Mouse (Mus musculus) MN1 (cell line): ENCODE results near the gene Rnf145.
"Not testable (repeated sequence)": the region's sequence is repeated elsewhere in the genome, so short reads cannot be mapped to it uniquely, and the experiment has no call there.

ENCODE experiments used
- DNase-seq: peaks from one replicate; pipeline ENCODE4 v3.0.0-alpha.2; 2016; ENCODE audit warnings: low spot score

The Rnf145 gene

GRCm38 (mm10) chr11:44562389-44563135 is 43.8 kb downstream of the Rnf145 start:
- DNase-seq: no peak

DNA sequence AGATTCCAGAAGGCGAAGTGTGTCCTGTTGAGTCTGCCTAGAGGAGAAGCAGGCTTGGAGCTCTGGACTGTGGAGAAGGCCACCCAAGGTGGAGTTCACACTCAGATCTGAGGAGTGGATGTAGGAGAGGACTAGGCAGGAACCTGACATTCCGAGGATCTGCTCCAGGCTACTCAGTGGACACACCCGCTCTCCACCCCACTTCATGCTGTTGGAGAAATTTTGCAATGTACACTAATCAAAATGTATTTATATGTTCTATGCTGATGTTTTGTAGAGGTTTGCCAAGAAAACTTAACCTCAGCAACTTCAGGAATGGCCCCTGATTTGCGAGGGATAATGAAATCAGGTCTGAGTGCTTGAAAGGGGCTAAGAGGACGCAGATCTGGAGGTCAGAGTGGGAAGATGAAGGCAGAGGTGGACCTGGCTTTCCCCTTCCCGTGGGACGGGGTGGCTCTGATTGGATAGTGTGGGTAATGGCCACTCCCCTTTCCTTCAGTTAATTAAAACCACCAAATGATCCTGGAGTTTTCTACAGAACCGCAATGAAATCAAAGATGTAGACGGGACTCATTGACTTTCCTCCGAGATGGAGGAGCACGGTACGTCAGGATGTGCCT is 45.6 kb downstream of the Rnf145 start:
- no peak for DNase-seq

DNA sequence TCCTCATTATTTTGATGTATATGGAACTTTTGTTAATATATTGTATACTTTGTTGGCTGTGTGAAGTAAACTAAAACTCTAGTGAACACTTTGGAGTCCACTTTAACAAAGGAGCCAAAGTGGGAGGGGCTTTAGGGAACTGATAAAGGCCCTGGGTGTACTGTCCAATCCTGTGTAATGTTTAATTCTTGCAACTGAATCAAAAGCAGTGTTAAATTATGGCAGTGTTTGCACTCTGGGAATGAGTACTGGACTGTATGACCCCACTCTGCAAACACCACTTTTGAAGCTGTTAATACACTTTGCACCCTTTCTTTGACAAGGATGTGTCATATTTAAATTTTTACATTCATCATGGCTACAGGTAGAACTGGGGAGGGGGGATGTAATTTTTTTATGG is 46.2 kb downstream of the Rnf145 start:
- DNase-seq: no peak

- DNase-seq: not testable (repeated sequence)
Measured at GRCm38 (mm10) chr11:44570336-44570735, 51.6 kb downstream of the Rnf145 start.

DNA sequence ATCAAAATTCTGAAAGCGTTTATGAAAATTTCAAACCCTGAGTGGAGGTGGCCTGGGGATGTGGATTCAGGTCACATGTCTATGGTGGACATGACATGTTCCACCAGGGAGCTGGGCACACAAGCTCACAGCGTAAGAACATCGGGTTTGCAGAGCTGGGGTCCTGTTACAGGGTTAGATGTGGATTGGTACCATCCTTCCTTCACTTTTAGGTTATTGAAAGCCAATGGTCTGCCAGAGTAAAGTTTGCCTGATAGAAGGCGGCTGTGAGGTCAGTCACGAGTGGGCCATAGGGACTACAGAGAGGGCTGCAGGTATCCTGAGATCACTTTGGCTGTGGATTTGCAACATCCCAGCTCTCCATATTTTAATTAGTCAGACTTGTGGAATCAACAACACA is 54.0 kb downstream of the Rnf145 start:
- DNase-seq: no peak

GRCm38 (mm10) chr11:44573396-44573795 is 54.6 kb downstream of the Rnf145 start:
- DNase-seq: no peak

GRCm38 (mm10) chr11:44574391-44574790 is 55.6 kb downstream of the Rnf145 start:
- no peak for DNase-seq

DNA sequence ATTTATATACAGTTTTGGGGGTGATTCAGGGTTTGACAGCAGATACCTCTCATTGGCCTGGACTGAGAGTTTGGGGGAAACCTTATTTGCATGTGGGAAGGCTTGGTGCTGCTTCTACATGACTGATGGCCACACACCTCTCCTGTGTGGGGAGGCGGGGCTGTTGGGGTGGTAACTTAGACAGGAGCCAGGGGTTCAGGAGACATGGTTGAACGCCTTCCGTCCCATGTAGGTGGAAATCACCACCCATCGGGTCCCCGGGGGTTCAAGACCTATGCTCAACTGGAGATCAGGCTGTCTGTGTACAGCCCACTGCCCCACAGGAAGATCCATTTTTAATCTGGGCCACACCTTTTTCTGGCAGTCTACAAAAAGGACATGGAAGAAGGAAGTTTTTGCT is 56.1 kb downstream of the Rnf145 start:
- no peak for DNase-seq

GRCm38 (mm10) chr11:44577911-44578310 is 59.1 kb downstream of the Rnf145 start:
- no peak for DNase-seq

GRCm38 (mm10) chr11:44581277-44581683 is 62.5 kb downstream of the Rnf145 start:
- DNase-seq: peak; percentile 49

DNA sequence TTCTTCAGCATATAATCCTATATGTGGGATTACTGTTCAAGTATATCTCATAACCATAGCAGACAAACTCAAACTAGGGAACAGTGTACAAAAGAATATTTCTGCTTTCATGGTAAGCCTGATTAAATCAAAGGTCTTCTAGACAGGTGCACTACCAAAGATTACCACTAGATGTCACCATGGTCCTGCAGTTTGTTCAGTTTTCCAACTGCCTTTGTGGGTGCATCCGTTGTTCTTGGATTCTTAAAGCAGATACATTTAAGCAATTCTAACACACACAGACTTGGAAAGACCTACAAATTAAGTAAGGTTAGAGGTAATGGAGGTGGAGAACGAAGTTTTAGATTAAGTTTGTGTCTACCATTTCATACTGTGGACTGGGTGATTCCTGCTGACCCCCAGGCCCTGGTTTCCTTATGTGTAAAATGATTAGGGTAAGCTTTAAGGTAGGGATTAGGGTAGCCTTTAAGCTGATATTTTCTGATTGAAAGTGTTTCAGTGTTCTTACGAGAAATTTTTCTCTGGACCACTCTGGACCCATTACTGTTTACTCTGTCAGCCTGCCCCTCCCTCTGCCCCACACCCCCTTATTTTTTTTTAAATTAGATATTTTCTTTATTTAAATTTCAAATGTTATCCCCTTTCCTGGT is 67.4 kb downstream of the Rnf145 start:
- DNase-seq: peak; percentile 88

DNA sequence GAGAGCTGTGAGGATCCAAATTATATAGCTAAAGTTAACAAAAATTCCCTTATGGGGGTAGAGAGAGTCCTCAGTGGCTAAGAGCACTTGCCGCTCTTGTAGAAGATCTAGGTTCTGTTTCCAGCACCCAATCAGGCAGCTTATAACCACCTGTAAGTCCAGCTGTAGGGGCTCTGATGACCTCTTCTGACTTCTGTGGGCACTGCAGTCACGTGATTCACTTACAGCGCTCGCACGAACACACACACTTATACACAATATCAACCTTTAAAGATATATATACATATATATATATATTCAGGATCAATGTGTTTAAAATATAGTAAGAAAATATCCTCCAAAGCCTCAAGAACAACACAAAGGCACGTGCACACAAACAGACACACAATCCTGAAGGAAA is 74.3 kb downstream of the Rnf145 start:
- DNase-seq: no peak

DNA sequence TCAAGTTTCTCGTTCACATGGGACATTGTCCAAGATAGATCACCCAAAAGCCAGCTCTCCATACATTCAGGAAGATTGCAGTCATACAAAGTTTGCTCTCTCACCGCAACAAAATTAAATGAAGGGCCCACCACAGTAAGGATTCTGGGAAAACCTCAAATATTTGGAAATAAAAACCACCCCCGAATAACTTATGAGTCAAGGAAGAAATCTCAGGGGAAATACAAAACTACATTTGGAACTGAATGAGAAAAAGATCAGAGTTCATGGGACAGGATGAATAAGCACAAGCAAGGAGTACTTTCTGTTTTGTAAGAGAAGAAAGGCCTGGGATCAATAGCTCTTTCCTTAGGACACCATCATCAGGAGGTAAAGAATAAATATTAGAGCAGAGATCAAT is 76.0 kb downstream of the Rnf145 start:
- DNase-seq: no peak

- DNase-seq: no peak
Measured at GRCm38 (mm10) chr11:44606881-44607280, 88.1 kb downstream of the Rnf145 start.

GRCm38 (mm10) chr11:44608646-44609045 is 89.9 kb downstream of the Rnf145 start:
- DNase-seq: no peak

- DNase-seq: peak; percentile 36
Measured at GRCm38 (mm10) chr11:44610971-44611781, 92.4 kb downstream of the Rnf145 start.

DNA sequence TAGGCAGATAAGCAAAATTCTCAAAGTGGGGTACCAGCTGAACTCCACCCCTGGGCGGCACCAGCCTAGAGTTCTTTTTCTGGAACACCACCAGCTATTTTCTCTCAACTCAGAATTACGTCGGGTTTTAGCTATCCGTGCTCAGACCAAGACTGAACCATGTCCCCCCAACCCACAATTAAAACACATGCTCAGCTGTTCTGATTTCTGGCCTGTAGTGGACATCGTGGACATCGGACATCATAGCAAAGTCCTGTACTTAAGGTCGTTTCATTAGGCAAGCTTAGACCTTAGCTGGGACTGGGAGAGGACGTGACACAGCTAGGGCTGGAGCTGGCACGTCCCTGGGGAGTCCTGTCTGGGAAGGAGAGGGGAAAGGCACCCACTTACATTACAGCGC is 93.4 kb downstream of the Rnf145 start:
- DNase-seq: no peak

GRCm38 (mm10) chr11:44612681-44613410 is 94.1 kb downstream of the Rnf145 start:
- no peak for DNase-seq

- DNase-seq: no peak
Measured at GRCm38 (mm10) chr11:44613411-44614180, 94.8 kb downstream of the Rnf145 start.
